Mouse (Mus musculus) forebrain, postnatal 0 days (tissue): Measurements from ENCODE around the gene Ncln. TPM values are rescaled to one million over a fixed set of nuclear protein-coding genes. Genes with fewer than 3 reads are reported as not detected.

Experiments used
- ATAC-seq: fragments of 200-750 bp; cut with Nextera tagmentation; 2 replicates; pipeline ENCODE4 v1.8.0; 2017; ENCODE audit warnings: mild to moderate bottlenecking, moderate library complexity
- DNase-seq: peaks from one replicate; pipeline ENCODE4 v3.0.0-alpha.2; 2015
- H3K27ac ChIP-seq: fragments of 300-500 bp; sonication (generic); 2 replicates; pipeline ENCODE4 v1.5.1; 2014; ENCODE audit warnings: low read depth, mild to moderate bottlenecking, antibody characterized with exemption, low read length, moderate library complexity, mixed read lengths
- H3K27me3 ChIP-seq: fragments of 300-500 bp; sonication (generic); 2 replicates; pipeline ENCODE4 v1.6.1; 2014; ENCODE audit warnings: mild to moderate bottlenecking, low read length, mixed read lengths; ENCODE audit not compliant: insufficient read depth
- H3K36me3 ChIP-seq: fragments of 300-500 bp; sonication (generic); 2 replicates; pipeline ENCODE4 v1.6.1; 2014; ENCODE audit warnings: mild to moderate bottlenecking, moderate library complexity; ENCODE audit not compliant: insufficient read depth
- H3K4me1 ChIP-seq: fragments of 300-500 bp; sonication (generic); 2 replicates; pipeline ENCODE4 v1.6.1; 2014; ENCODE audit warnings: antibody characterized with exemption; ENCODE audit not compliant: insufficient read depth
- H3K4me2 ChIP-seq: fragments of 300-500 bp; sonication (generic); 2 replicates; pipeline ENCODE4 v1.6.1; 2014; ENCODE audit warnings: low read depth, mild to moderate bottlenecking, moderate library complexity
- H3K4me3 ChIP-seq: fragments of 300-500 bp; sonication (generic); 2 replicates; pipeline ENCODE4 v1.5.1; 2014; ENCODE audit warnings: low read depth, low read length, mixed read lengths
- H3K9ac ChIP-seq: fragments of 300-500 bp; sonication (generic); 2 replicates; pipeline ENCODE4 v1.6.1; 2014; ENCODE audit warnings: mild to moderate bottlenecking
- H3K9me3 ChIP-seq: fragments of 300-500 bp; sonication (generic); 2 replicates; pipeline ENCODE4 v1.6.1; 2016; ENCODE audit warnings: low read length
- CTCF ChIP-seq: sonication (generic); IDR thresholded peaks from 2 replicates; pipeline ENCODE4 v1.5.1; 2016; ENCODE audit warnings: antibody characterized with exemption, control low read depth, low read depth
- WGBS: fragments of 180-500 bp; shearing (Covaris S2); extraction: QIAGEN DNeasy Blood & Tissue Kit; methylation state at CpG from one replicate; pipeline ENCODE4 v1.1.7; 2014; 5-methylcytosine and 5-hydroxymethylcytosine counted together
- polyA plus RNA-seq: library from polyadenylated mRNA; unstranded; fragments of >200 nt; fragmentation: Nextera tagmentation; extraction: Ambion mirVana; gene quantifications from 2 replicates; pipeline ENCODE4 v1.2.1, GENCODE M21; 2015
- total RNA-seq: library from RNA; depleted of rRNA; stranded (reverse); fragments of >200 nt; gene quantifications from 2 replicates; pipeline ENCODE4 v1.2.3, GENCODE M21; 2014

Gene Ncln
- total and polyA plus RNA-seq, 2 experiments from 2014 or later: 65.0 to 105 TPM

- DNase-seq (peak; percentile 59), ATAC-seq (peak; percentile 45)
- 6% methylated on average over 32 of the region's 35 CpGs for WGBS
- H3K27ac ChIP-seq: peak overlapping the region; percentile 88
- H3K9ac ChIP-seq: peak overlapping the region; percentile 93
- H3K36me3 ChIP-seq: peaks cover 9% of the 10 kb centered on the region
- H3K4me1 ChIP-seq: peaks cover 17% of the 10 kb centered on the region
- TF ChIP-seq CTCF: no peak
- peak overlapping the region; percentile 76 for H3K4me2 ChIP-seq
- peak overlapping the region; percentile 65 for H3K4me3 ChIP-seq
- no peaks in the 10 kb centered on the region for H3K9me3 ChIP-seq
- no peaks in the 10 kb centered on the region for H3K27me3 ChIP-seq
Measured at GRCm38 (mm10) chr10:81481605-81482532, 14.3 kb downstream of the Ncln start.

GRCm38 (mm10) chr10:81474461-81474860 is 21.7 kb downstream of the Ncln start:
- Histone ChIP-seq H3K36me3 (no peaks in the 10 kb centered on the region; the same call in 1 of the 2 replicates), H3K27ac (peak overlapping the region; percentile 93; the same call in 1 of the 2 replicates), H3K9ac (no peak overlapping the region), H3K4me1 (peaks cover 12% of the 10 kb centered on the region), H3K4me2 (no peak overlapping the region), H3K4me3 (no peak overlapping the region), H3K9me3 (no peaks in the 10 kb centered on the region), H3K27me3 (no peaks in the 10 kb centered on the region)
- DNase-seq (no peak), ATAC-seq (no peak)
- WGBS: 89% methylated on average over 10 of the region's 10 CpGs
- TF ChIP-seq CTCF: no peak

- peak overlapping the region; percentile 84 for H3K4me2 ChIP-seq
- peak overlapping the region; percentile 69 for H3K9ac ChIP-seq
- peaks cover 8% of the 10 kb centered on the region for H3K36me3 ChIP-seq
- 2% methylated on average over 20 of the region's 22 CpGs for WGBS
- no peaks in the 10 kb centered on the region for H3K27me3 ChIP-seq
- peak overlapping the region; percentile 48 for H3K4me3 ChIP-seq
- no peak for TF ChIP-seq CTCF
- peak overlapping the region; percentile 93 for H3K27ac ChIP-seq
- H3K9me3 ChIP-seq: no peaks in the 10 kb centered on the region
- peaks cover 12% of the 10 kb centered on the region for H3K4me1 ChIP-seq
- ATAC-seq (peak; percentile 93), DNase-seq (peak; percentile 96)
Measured at GRCm38 (mm10) chr10:81473003-81473451, 23.2 kb downstream of the Ncln start.

- Histone ChIP-seq H3K36me3 (peaks cover 13% of the 10 kb centered on the region), H3K27me3 (no peaks in the 10 kb centered on the region), H3K4me1 (peaks cover 12% of the 10 kb centered on the region), H3K27ac (peak overlapping the region; percentile 93), H3K9me3 (no peaks in the 10 kb centered on the region), H3K9ac (peak overlapping the region; percentile 69), H3K4me3 (peak overlapping the region; percentile 48), H3K4me2 (peak overlapping the region; percentile 84)
- TF ChIP-seq CTCF: no peak
- peak; percentile 75 for ATAC-seq
- 5% methylated on average over 15 of the region's 18 CpGs for WGBS
- peak; percentile 40 for DNase-seq
Measured at GRCm38 (mm10) chr10:81472403-81473002, 23.7 kb downstream of the Ncln start.

- DNase-seq (no peak), ATAC-seq (no peak)
- TF ChIP-seq CTCF: no peak
- 62% methylated on average over 18 of the region's 18 CpGs for WGBS
- H3K36me3 ChIP-seq: peaks cover 33% of the 10 kb centered on the region
- no peak overlapping the region for H3K4me2 ChIP-seq
- no peak overlapping the region; the same call in 1 of the 2 replicates for H3K27ac ChIP-seq
- H3K4me3 ChIP-seq: no peak overlapping the region
- peaks cover 12% of the 10 kb centered on the region for H3K4me1 ChIP-seq
- no peaks in the 10 kb centered on the region for H3K9me3 ChIP-seq
- no peaks in the 10 kb centered on the region for H3K27me3 ChIP-seq
- no peak overlapping the region for H3K9ac ChIP-seq
Measured at GRCm38 (mm10) chr10:81470454-81470853, 25.7 kb downstream of the Ncln start.

GRCm38 (mm10) chr10:81469253-81469652 is 26.9 kb downstream of the Ncln start:
- Histone ChIP-seq H3K4me2 (no peak overlapping the region), H3K4me1 (peaks cover 12% of the 10 kb centered on the region), H3K27ac (no peak overlapping the region), H3K9me3 (no peaks in the 10 kb centered on the region), H3K9ac (no peak overlapping the region), H3K27me3 (no peaks in the 10 kb centered on the region), H3K4me3 (no peak overlapping the region), H3K36me3 (peaks cover 36% of the 10 kb centered on the region)
- 77% methylated on average over 5 of the region's 5 CpGs for WGBS
- TF ChIP-seq CTCF: no peak
- DNase-seq (no peak), ATAC-seq (no peak)
